Mouse (Mus musculus): ENCODE results near the gene Pcsk7.

Gene Pcsk7

DNA sequence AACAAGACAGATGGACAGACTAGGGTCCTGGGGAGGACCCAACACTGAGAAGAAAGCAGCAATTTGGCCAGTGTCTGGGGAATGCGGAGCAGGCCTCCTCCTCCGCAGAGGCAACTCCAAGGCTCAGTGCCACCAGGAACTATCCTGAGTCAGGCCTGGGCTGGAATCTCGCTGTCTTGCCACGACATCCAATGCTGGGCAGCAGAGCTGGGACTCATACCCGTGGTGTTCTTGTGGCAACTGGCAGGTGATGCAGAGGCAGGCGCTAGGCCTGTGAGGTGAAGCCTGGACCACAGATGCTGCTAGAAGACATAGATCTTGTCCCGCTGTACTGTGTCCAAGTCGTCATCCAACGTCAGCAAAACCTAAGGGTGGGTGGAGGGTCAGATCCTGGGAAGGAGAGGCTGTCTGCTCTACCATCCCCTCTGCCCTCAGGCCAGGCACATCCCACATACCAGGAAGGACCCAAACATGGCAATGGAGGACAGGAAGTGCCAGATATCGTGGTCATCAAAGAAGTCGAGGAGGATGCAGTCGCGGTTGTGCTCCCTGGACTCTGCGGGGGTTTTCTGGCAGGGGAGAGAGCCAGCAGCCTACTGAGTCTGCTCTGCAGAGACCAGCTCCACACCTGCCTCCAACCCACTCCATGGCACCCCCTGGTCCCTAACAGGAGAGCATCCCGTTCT lies 32.8 kb downstream of the Pcsk7 start:
- no peak for DNase-seq (ENCODE audit: low spot score)

DNA sequence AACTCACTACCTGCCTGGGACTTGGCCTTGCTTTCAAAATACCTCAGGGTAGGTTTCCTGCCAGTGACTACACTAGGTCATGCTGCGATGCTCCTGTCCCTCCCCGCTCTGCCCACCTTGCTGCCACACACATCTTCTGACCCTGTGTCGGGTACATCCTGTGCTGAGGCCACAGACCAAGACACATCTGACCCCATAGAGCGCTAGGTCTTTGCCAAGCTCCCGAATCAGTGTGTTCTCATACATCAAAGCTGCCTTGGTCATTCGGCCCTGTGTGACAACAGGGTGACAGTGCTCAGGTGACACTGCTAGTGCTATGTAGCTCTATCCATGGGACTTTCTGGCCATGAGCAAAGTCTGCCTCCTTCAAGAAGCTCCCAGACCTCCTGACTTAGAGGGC lies 33.5 kb downstream of the Pcsk7 start:
- no peak for DNase-seq (ENCODE audit: low spot score)

- DNase-seq (ENCODE audit: low spot score) = no peak
Observed at GRCm38 (mm10) chr9:45941329-45941888, 35.1 kb downstream of the Pcsk7 start.

- no peak for DNase-seq (ENCODE audit: low spot score)
Observed at GRCm38 (mm10) chr9:45942464-45942863, 36.2 kb downstream of the Pcsk7 start.

- DNase-seq (ENCODE audit: low spot score) = no peak
Observed at GRCm38 (mm10) chr9:45942916-45943315, 36.6 kb downstream of the Pcsk7 start.

- DNase-seq (ENCODE audit: low spot score) = no peak
Observed at GRCm38 (mm10) chr9:45943628-45944505, 37.6 kb downstream of the Pcsk7 start.

DNA sequence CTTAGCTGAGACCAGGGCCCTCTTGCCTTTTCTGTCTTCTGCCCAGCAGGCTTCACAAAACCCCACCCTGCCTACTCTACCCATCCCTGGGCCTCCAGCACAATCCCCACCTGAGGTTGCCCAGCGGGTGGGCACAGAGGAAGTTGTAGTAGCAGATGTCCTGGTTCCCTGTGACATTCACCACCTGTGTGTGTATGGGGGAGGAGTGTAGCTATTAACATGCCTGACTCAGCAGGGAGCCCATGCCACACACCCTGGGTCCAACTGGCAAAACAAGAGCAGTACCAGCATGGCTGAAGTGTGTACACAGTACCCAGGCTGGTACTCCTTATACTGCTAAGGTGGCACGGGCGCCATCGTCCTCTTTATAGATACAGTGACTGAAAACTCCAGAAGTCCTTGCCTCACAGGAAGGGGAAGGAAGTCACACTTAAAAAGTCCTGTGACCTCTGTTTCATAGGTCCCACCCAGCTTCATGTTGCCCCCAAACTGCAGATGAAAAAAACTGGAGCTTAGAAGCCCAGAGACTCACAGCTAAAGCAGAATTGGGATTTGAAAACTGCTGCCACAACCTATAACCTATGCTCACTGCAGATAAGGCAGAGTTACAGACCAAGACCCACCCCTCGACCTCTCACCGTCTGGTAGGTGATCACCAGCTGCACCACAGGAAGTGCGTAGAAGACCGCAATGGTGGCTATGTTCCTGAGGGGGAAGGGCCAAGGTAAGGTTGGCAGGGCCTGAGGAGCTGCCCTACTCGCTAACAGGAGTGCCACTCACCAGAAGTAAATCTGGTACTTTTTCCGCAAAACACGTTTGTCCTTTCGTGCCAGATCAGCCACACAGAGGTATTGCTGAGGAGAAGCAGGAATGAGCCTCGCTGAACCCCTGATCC lies 38.5 kb downstream of the Pcsk7 start:
- DNase-seq (ENCODE audit: low spot score) = no peak

DNA sequence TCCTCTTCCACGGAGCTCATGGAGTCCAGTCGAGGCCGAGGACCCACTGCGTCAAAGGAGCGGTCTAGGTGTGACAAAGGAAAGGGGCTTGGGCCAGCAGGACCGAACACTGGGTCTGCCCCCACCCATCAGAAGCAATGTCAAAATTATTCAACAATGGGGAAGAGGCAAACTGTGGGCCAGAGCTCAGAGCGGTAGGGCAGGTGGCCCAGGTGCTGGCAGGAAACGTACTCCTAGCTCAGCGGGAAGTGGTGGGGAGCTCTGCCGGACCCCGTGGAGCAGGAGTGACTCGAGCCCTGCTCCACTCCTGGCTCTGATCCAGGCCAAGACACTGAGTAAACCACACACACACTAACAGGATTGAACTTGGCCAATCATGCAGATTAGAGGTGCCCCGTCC lies 39.4 kb downstream of the Pcsk7 start:
- DNase-seq (ENCODE audit: low spot score) = no peak

DNA sequence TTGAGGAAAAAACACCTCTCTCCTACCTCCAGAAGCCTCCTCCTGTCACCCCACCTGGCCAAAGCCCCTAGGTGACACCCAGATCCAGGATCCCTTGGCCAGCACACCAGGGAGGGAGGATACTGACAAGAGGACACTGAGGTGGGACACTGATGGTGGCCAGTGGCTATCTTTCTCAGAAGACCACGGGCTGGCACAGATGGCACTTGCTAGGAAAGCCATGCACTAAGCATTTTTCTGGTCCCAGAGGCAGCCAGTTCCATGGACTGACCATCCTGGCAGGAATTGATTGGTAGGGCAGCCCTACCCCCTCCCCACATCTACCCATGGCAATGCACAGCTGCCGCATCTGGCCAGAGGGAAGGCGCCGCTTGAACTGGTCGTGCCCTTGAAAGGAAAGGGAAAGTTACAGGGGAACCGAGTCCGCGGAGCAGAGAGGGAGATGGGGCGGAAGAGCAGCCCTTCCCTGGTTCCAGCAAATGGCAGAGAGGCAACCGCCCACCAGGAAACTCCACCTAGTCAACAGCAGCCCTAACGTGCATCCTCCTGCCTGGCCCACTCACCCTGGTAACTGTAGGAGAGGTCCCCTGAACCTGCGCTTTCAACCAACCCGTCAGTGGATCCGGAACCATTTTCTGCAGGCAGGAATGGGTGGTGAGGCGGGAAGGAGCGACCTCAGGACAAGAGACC lies 40.0 kb downstream of the Pcsk7 start:
- no peak for DNase-seq (ENCODE audit: low spot score)

DNA sequence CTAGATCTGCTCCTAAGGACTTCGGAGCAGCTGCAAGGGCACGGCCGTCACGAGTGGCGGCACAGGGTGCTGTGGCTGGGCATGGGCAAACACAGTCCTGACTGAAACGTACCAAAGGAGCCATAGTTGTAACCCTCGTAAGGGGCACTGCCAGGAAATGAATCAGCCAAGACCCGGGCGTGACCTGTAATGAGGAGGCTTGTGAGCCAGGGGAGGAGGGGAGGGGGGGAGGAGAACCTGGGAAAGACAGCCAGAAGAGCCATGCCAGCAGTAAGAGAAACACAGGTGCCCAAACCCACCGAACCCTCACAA lies 40.5 kb downstream of the Pcsk7 start:
- DNase-seq (ENCODE audit: low spot score) = no peak

GRCm38 (mm10) chr9:45952057-45952456 lies 45.8 kb downstream of the Pcsk7 start:
- DNase-seq (ENCODE audit: low spot score) = no peak

DNA sequence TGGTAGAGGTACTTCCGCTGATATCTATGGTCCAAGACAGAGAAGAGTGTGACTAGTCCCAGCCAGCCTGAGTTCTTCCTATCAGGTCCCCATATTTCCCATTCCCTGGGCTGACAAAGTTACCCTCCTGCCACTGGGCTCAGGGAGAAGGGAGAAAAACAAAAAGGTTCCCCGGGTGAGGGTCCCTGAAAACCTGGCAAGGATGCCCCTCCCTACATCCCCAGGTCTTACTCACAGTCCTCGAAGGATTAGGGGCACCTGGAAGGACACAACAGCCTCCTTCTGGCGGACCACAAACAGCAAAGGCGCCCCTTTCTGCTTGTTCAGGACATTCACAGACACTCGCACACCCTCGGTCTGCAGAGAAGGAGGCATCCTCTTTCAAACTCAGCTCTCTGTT lies 46.6 kb downstream of the Pcsk7 start:
- DNase-seq (ENCODE audit: low spot score) = no peak

DNA sequence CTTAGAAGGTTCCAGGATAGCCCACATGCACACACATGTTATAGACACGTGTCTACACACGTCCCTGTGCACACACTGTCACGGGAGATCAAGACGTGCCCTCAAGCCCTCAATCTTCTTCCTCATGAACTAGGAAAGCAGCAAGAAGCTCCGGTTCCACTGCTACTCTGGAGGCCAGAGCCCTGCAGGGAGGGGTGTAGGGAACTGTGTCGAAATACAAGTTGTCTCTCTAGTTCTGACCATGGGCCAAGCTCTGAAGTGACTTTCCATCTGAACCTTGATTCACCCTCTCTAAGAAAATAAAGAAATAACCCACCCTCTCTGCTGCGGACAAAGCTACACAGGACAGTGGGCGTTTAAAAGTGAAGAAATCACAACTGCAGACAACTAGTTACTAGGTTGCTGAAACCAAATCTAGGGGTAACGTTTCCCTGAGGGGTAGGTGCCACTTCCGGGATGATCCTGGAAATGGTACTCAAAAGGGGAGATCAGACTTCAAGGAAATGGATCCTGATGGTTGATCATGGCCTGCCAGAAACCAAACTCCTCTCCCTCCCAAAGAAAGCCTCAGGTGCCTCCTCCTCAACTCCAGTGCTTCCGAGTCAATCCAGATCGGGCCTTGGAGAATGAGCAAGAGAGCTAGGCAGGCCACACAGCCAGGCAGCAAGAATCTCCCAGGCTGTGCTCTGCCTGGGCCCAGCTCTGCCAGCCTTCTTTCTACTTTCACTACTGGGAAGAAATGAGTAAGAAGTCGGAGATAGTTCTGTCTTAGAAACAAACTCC lies 47.4 kb downstream of the Pcsk7 start:
- peak; percentile 70 for DNase-seq (ENCODE audit: low spot score)

DNA sequence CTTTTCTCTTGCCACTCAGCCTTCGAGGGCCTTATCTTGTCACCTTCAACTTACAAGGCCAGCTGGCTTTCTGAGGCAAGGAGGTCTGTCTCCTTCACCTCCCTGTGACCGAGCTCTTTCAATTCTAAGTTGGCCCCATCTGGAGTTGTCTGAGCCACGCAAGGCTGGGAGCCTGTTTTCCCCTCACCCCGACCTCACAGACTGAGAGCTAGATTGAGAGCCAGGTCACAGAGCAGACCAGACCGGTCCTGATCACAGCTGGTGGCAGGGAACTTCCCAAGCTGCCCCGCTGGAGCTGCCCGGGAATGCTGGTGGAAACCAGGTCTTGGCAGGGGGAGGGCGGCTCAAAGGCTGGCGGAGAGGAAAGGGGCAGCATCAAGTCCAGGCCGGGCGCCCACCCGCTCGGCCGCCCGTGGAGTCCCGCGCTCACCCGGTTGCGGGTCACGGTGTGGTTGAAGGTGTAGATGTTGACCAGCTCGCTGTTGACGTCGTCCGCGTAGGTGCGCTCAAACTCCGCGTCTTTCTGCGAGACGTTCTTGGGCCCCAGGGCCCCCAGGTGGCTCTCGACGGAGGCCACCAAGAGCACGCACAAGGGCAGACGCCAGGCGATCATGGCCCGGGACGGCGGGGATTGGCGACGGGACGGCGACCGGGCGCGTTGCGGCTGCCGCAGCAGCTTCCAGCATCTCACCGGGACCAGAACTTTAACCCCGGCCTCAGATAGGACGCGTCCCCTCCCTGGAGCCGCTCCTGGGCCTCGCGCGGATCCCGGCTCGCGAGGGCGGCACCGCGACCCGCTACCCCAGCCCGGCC lies 48.2 kb downstream of the Pcsk7 start:
- peak; percentile 71 for DNase-seq (ENCODE audit: low spot score)

GRCm38 (mm10) chr9:45955107-45955963 lies 49.0 kb downstream of the Pcsk7 start, which contains the start of gene Sidt2:
Gene Sidt2 (minus strand): TSS chr9:45955258.
- peak; percentile 89 for DNase-seq (ENCODE audit: low spot score)

- peak; percentile 59 for DNase-seq (ENCODE audit: low spot score)
Observed at GRCm38 (mm10) chr9:45958023-45958670, 51.9 kb downstream of the Pcsk7 start.

DNA sequence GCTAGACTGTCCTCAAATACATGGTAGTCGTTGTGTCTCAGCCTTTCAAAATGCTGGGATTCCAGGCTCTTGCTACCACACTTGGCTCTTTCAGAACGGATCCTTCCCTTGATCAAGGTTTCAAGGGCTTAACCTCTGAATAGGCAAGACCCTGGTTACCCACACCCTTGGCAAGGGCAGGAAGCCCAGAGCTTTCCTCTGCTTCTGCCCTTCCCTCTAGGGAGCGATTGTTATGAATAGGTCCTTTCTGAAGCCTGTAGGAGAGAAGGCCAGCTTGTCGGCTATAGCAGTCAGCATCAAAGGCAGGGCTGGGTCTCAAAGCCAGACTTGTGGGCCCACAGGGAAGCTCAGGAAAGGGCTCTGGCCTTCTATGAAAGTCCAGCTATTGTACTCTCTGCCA lies 52.6 kb downstream of the Pcsk7 start:
- no peak for DNase-seq (ENCODE audit: low spot score)

DNA sequence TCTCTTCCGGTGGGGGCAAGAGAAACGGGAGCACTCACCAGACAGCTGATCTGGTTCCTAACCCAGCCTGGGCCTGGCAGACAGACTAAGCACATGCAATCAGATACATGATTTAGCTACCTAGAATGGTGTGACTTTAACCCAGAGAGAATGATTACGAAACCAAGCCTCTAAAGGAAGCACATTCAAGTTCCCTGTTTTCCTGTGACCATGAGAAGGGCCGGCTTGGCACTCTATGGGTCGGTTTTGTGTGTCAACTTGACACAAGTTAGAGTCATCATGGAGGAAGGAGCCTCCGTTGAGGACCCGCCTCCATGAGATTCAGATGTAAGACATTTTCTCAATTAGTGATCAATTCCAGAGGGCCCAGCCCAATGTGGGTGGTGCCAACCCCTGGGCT lies 53.4 kb downstream of the Pcsk7 start:
- DNase-seq (ENCODE audit: low spot score) = peak; percentile 68

Measured in adipocyte (in vitro differentiated cells).